Mouse (Mus musculus): ENCODE results near the gene Dnaja3.

Gene Dnaja3

GRCm38 (mm10) chr16:4639831-4640237 lies at the start of gene Dnaja3, which contains the start of gene Vasn:
Gene Dnaja3, plus strand, starts transcription at chr16:4639989.
Gene Vasn, plus strand, starts transcription at chr16:4639941.
- DNase-seq: peak in 1 of 2 experiments; percentile 36

- DNase-seq: no peak
Observed at GRCm38 (mm10) chr16:4590236-4590635, 49.6 kb upstream of the Dnaja3 start.

- DNase-seq: peak; percentile 79 to 82
Observed at GRCm38 (mm10) chr16:4592909-4593875, 46.6 kb upstream of the Dnaja3 start.

GRCm38 (mm10) chr16:4593971-4594813 lies 45.6 kb upstream of the Dnaja3 start, which contains the start of gene Glis2:
Gene Glis2, plus strand, starts transcription at chr16:4594713.
- DNase-seq: peak; percentile 69 to 74

- peak in 1 of 2 experiments; percentile 57 for DNase-seq
Observed at GRCm38 (mm10) chr16:4594814-4595526, 44.8 kb upstream of the Dnaja3 start.

- peak; percentile 58 to 70 for DNase-seq
Observed at GRCm38 (mm10) chr16:4595527-4595963, 44.2 kb upstream of the Dnaja3 start.

- peak in 1 of 2 experiments; percentile 45 for DNase-seq
Observed at GRCm38 (mm10) chr16:4596141-4596728, 43.6 kb upstream of the Dnaja3 start.

GRCm38 (mm10) chr16:4596836-4597235 lies 43.0 kb upstream of the Dnaja3 start:
- no peak for DNase-seq

- no peak for DNase-seq
Observed at GRCm38 (mm10) chr16:4597296-4597695, 42.5 kb upstream of the Dnaja3 start.

- no peak for DNase-seq
Observed at GRCm38 (mm10) chr16:4598041-4598440, 41.7 kb upstream of the Dnaja3 start.

- DNase-seq: peak; percentile 34 to 51
Observed at GRCm38 (mm10) chr16:4598891-4599543, 40.8 kb upstream of the Dnaja3 start.

- DNase-seq: no peak
Observed at GRCm38 (mm10) chr16:4599616-4600015, 40.2 kb upstream of the Dnaja3 start.

GRCm38 (mm10) chr16:4600701-4601310 lies 39.0 kb upstream of the Dnaja3 start:
- DNase-seq: no peak

GRCm38 (mm10) chr16:4602189-4602588 lies 37.6 kb upstream of the Dnaja3 start:
- DNase-seq: peak in 1 of 2 experiments; percentile 47

- no peak for DNase-seq
Observed at GRCm38 (mm10) chr16:4602766-4603452, 36.9 kb upstream of the Dnaja3 start.

- no peak for DNase-seq
Observed at GRCm38 (mm10) chr16:4603453-4603837, 36.3 kb upstream of the Dnaja3 start.

GRCm38 (mm10) chr16:4604293-4604837 lies 35.4 kb upstream of the Dnaja3 start:
- no peak for DNase-seq

- DNase-seq: no peak
Observed at GRCm38 (mm10) chr16:4605514-4606131, 34.2 kb upstream of the Dnaja3 start.

- peak; percentile 60 to 77 for DNase-seq
Observed at GRCm38 (mm10) chr16:4606431-4607084, 33.2 kb upstream of the Dnaja3 start.
